Mouse (Mus musculus): ENCODE measurements around the gene Amy2a5. TPM values are rescaled to one million over a fixed set of nuclear protein-coding genes. Genes with fewer than 3 reads are reported as not detected.

Amy2a5 gene
- polyA plus RNA-seq (2014; fragmentation: Illumina TruSeq; extraction: RNeasy Lipid Tissue Mini Kit (QIAGEN cat#74804); ENCODE audit: low read depth, low replicate concordance): 18.1 TPM

GRCm38 (mm10) chr3:113258737-113259136, at the start of gene Amy2a5:
TSS of gene Amy2a5 (minus strand) at chr3:113258837.

GRCm38 (mm10) chr3:113291349-113291748, 32.7 kb upstream of the Amy2a5 start, which contains the start of gene Amy2a4:
TSS of gene Amy2a4 (minus strand) at chr3:113291449.

Other genes with a start within 250 kb of the Amy2a5 start
- gene Amy2a4, start 32.6 kb upstream of the Amy2a5 start, polyA plus RNA-seq (2014; fragmentation: Illumina TruSeq; extraction: RNeasy Lipid Tissue Mini Kit (QIAGEN cat#74804); ENCODE audit: low read depth, low replicate concordance): 25.9 TPM
- 25.9 TPM for gene Amy2a3, start 65.2 kb upstream of the Amy2a5 start, polyA plus RNA-seq (2014; fragmentation: Illumina TruSeq; extraction: RNeasy Lipid Tissue Mini Kit (QIAGEN cat#74804); ENCODE audit: low read depth, low replicate concordance)
- 25.9 TPM for gene Amy2a2, start 97.8 kb upstream of the Amy2a5 start, polyA plus RNA-seq (2014; fragmentation: Illumina TruSeq; extraction: RNeasy Lipid Tissue Mini Kit (QIAGEN cat#74804); ENCODE audit: low read depth, low replicate concordance)